Mouse (Mus musculus): ENCODE results near the gene Olfr1369-ps1. TPM values are rescaled to one million over a fixed set of nuclear protein-coding genes. Genes with fewer than 3 reads are reported as not detected.
A peak's percentile ranks its signal among the peaks of the same experiment; 100 is the strongest.

The Olfr1369-ps1 gene
- polyA plus RNA-seq, 1 experiment from 2014 or later, result 0.04 TPM

DNA sequence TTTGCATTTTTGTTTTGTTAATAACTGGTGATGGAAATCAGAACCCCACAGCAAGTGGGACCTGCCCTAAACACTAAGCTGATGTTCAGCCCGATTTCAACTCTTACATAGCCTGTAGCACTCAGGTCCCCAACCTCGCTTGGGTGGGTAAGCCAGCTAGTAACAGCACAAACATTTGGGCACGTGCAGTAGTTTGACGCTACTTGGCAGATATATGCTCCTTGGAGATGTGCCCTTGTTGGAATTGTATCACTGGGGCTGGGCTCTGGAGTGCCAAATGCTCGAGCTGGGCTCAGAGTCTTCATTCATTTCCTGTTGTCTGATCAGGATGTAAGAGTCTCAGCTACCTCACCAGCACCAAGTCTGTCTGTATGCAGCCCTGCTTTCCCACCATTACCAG, 51.3 kb downstream of the Olfr1369-ps1 start:
- DNase-seq (ENCODE audit: low spot score, missing footprints) (peak; percentile 82), ATAC-seq (ENCODE audit: low FRiP score) (no peak)
- Histone ChIP-seq H3K9me3 (ENCODE audit: control insufficient read depth, low read length) (no peaks in the 10 kb centered on the region), H3K4me1 (ENCODE audit: control insufficient read depth, insufficient read depth, low read length) (no peaks in the 10 kb centered on the region), H3K4me2 (no peak overlapping the region), H3K27me3 (ENCODE audit: control insufficient read depth, insufficient read depth, low read length) (no peaks in the 10 kb centered on the region), H3K4me3 (ENCODE audit: low read depth, low read length) (no peak overlapping the region), H3K9ac (ENCODE audit: low read length) (no peak overlapping the region), H3K36me3 (ENCODE audit: control insufficient read depth, insufficient read depth, low read length) (no peaks in the 10 kb centered on the region), H3K27ac (ENCODE audit: low read depth, low read length) (no peak overlapping the region)
- WGBS, result 61% methylated on average over 5 of the region's 5 CpGs

DNA sequence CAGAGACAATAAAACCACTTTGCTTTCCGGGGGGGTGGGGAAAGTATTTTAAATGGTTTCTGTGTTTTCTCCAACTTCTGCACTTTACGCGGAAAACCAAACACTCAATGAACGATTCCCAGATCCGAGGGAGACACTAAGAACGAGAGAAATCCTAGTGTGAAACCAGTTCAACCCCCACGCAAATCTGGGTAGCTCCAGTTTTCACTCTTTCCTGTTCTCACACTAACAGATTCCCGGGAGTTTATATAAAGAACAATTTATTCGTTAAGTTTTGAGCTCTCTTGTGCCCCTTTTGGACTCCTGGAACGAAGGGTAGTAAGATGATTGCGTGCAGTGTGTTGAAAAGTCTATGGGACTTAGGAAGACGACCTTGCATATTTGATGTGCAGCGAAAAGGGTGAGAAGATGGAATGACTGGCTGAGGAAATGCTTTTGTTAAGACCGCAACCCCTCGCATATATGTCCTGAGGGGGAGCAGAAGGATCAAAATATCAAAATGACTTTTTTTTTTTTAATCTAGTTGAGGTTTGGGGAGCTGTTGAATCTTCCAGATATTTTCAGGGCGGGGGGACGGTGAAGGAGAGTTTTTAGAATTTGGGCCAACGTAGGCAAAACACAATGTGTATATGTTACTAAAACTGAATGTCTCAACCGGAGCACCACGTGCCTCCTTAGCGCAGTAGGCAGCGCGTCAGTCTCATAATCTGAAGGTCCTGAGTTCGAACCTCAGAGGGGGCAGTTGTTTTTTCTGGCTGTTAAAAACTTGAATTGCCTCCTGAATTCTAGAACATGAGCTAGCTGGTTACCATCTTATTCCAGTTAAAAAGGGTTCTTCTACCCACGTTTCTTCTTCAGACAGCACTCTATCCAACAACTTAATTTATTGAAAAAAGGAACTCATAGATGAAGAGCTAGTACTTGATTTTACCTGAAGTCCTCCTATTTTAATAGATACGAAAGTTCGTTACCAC, 55.9 kb downstream of the Olfr1369-ps1 start:
- peak overlapping the region; percentile 85 for H3K4me2 ChIP-seq
- no peak overlapping the region for H3K27ac ChIP-seq (ENCODE audit: low read depth, low read length)
- peak overlapping the region; percentile 38 for H3K4me3 ChIP-seq (ENCODE audit: low read depth, low read length)
- H3K9ac ChIP-seq (ENCODE audit: low read length), result peak overlapping the region; percentile 39
- WGBS, result 1% methylated on average over 27 of the region's 27 CpGs
- peaks cover 7% of the 10 kb centered on the region for H3K4me1 ChIP-seq (ENCODE audit: control insufficient read depth, insufficient read depth, low read length)
- H3K36me3 ChIP-seq (ENCODE audit: control insufficient read depth, insufficient read depth, low read length), result no peaks in the 10 kb centered on the region
- DNase-seq (ENCODE audit: low spot score, missing footprints) (peak; percentile 99), ATAC-seq (ENCODE audit: low FRiP score) (peak; percentile 51)
- H3K27me3 ChIP-seq (ENCODE audit: control insufficient read depth, insufficient read depth, low read length), result no peaks in the 10 kb centered on the region
- no peaks in the 10 kb centered on the region for H3K9me3 ChIP-seq (ENCODE audit: control insufficient read depth, low read length)

DNA sequence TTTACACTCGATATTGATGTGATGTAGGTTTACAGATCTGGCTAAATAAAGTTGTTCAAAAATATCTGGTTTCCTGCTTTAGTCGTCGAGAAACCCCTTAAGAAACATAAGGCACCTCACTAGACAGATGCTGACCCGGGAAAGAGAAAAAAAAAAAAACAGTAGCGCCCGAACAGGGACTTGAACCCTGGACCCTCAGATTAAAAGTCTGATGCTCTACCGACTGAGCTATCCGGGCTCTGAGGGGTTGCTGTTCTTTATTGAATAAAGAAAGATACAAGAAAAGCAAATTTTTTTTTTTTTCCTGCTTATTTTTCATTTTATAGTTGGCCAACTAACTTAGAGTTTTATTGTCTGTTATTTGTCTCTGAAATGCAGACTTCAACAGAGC, 56.6 kb downstream of the Olfr1369-ps1 start:
- peaks cover 7% of the 10 kb centered on the region for H3K4me1 ChIP-seq (ENCODE audit: control insufficient read depth, insufficient read depth, low read length)
- peak overlapping the region; percentile 48 for H3K4me3 ChIP-seq (ENCODE audit: low read depth, low read length)
- peak; percentile 97 for DNase-seq (ENCODE audit: low spot score, missing footprints)
- no peaks in the 10 kb centered on the region for H3K36me3 ChIP-seq (ENCODE audit: control insufficient read depth, insufficient read depth, low read length)
- H3K9me3 ChIP-seq (ENCODE audit: control insufficient read depth, low read length), result no peaks in the 10 kb centered on the region
- no peaks in the 10 kb centered on the region for H3K27me3 ChIP-seq (ENCODE audit: control insufficient read depth, insufficient read depth, low read length)
- H3K27ac ChIP-seq (ENCODE audit: low read depth, low read length), result no peak overlapping the region
- ATAC-seq (ENCODE audit: low FRiP score), result peak; percentile 51; the same call in 1 of the 2 replicates
- under 1% methylated on average over 8 of the region's 8 CpGs for WGBS
- peak overlapping the region; percentile 85 for H3K4me2 ChIP-seq
- H3K9ac ChIP-seq (ENCODE audit: low read length), result peak overlapping the region; percentile 47; the same call in 1 of the 2 replicates

DNA sequence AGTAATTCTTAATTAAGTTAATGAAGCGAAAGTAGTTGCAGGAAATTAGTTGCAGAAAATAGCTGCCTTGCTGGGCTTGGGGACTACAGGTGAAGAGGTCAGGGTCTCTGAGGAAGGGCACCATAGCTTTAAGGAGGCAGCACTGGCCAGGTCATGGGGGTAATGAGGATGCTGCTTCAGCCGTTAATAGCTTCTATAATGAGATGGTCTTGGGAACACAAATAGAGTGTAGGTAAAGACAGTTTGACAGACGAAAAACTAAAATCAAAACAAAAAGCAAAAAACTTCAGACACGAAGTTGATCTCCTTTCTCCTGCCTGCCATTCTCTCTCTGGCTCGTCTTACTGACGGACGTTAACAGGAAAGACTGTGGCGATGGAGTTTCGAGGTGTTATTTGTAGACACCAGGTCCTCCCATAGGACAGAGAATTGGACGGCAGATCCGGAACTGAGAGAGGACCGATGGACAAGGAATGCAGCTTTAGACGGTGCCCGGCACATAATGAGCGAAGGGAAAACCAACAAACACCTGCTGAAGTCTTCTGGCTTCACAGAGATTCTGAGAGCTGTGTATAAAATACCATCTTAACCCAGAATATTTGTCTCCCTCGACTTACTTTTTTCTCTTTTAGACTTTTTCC, 57.2 kb downstream of the Olfr1369-ps1 start:
- H3K27me3 ChIP-seq (ENCODE audit: control insufficient read depth, insufficient read depth, low read length), result no peaks in the 10 kb centered on the region
- no peaks in the 10 kb centered on the region for H3K36me3 ChIP-seq (ENCODE audit: control insufficient read depth, insufficient read depth, low read length)
- no peak overlapping the region for H3K27ac ChIP-seq (ENCODE audit: low read depth, low read length)
- peaks cover 9% of the 10 kb centered on the region for H3K4me1 ChIP-seq (ENCODE audit: control insufficient read depth, insufficient read depth, low read length)
- ATAC-seq (ENCODE audit: low FRiP score) (no peak), DNase-seq (ENCODE audit: low spot score, missing footprints) (peak; percentile 94)
- no peaks in the 10 kb centered on the region for H3K9me3 ChIP-seq (ENCODE audit: control insufficient read depth, low read length)
- peak overlapping the region; percentile 48 for H3K4me3 ChIP-seq (ENCODE audit: low read depth, low read length)
- WGBS, result under 1% methylated on average over 16 of the region's 16 CpGs
- H3K4me2 ChIP-seq, result peak overlapping the region; percentile 85
- H3K9ac ChIP-seq (ENCODE audit: low read length), result peak overlapping the region; percentile 47; the same call in 1 of the 2 replicates

Other genes starting within 250 kb of the Olfr1369-ps1 start
- not detected in 2 replicates for gene Olfr1370, start 36.5 kb upstream of the Olfr1369-ps1 start, polyA plus RNA-seq (2014; fragmentation: Nextera tagmentation; extraction: Ambion mirVana)
- not detected in 2 replicates for gene Olfr263, start 18.2 kb downstream of the Olfr1369-ps1 start, polyA plus RNA-seq (2014; fragmentation: Nextera tagmentation; extraction: Ambion mirVana)
- gene Olfr1368, start 34.4 kb downstream of the Olfr1369-ps1 start, polyA plus RNA-seq (2014; fragmentation: Nextera tagmentation; extraction: Ambion mirVana), result not detected in 2 replicates
- gene Trim27, start 68.0 kb downstream of the Olfr1369-ps1 start, polyA plus RNA-seq (2014; fragmentation: Nextera tagmentation; extraction: Ambion mirVana), result 136 and 138 TPM in 2 replicates
- gene Gpx5, start 181.2 kb downstream of the Olfr1369-ps1 start, polyA plus RNA-seq (2014; fragmentation: Nextera tagmentation; extraction: Ambion mirVana), result not detected in 2 replicates
- gene Gpx6, start 200.6 kb downstream of the Olfr1369-ps1 start, polyA plus RNA-seq (2014; fragmentation: Nextera tagmentation; extraction: Ambion mirVana), result not detected in 2 replicates
- not detected in 2 replicates for gene Olfr1367, start 235.4 kb downstream of the Olfr1369-ps1 start, polyA plus RNA-seq (2014; fragmentation: Nextera tagmentation; extraction: Ambion mirVana)